Mouse (Mus musculus): ENCODE measurements around the gene Svop. TPM values are rescaled to one million over a fixed set of nuclear protein-coding genes. Genes with fewer than 3 reads are reported as not detected.
A peak's percentile ranks its signal among the peaks of the same experiment; 100 is the strongest.

Svop gene
- total and polyA plus RNA-seq, 3 experiments: not detected

DNA sequence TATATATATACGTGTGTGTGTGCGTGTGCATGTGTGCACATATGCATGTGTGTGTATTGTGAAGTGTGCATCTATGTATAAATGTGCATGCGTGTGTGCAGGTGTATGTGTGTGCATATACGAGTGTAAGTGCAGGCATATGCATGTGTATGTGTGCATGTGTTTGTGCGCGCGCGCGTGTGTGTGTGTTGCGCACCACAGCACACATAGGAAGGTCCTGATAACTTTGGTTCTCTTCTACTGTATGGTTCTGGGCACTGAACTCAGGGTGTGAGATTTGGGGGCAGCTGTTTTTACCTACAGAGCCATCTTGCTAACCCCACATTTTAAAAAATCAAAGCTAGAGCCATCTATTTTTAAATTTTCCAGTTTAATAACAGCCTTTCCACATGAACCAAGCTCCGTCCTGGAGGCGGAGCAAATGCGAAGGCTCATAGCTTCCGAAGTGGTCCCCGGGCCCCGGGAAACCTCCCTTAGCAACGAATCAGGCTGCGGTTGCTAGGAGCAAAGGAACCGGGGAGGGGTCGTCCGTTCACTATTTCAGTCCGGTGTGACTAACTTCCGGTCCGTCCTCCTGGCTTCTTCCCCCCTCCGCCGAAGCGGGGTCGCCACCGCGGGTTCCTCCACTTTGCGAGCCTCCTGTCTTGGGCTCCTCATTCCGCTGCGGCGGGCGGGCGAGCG lies 8.5 kb upstream of the Svop start (continued):
- TF ChIP-seq ELF1 (IDR thresholded peaks at IDR 0.05; ENCODE audit: low read depth, low read length) (peak; percentile 72), JUND (IDR thresholded peaks at IDR 0.05; ENCODE audit: low read depth, low read length) (no peak), MEF2A (IDR thresholded peaks at IDR 0.05; ENCODE audit: extremely low read depth, insufficient replicate concordance, low read depth, low read length, poor library complexity, severe bottlenecking) (no peak), TAL1 (IDR thresholded peaks at IDR 0.05; ENCODE audit: low read length) (no peak), EP300 (IDR thresholded peaks at IDR 0.05; ENCODE audit: low read depth in 1 of 2, low read length in 2 of 2) (no peak), E2F4 (IDR thresholded peaks at IDR 0.05; ENCODE audit: borderline replicate concordance, low read depth, low read length) (no peak), TCF12 (IDR thresholded peaks at IDR 0.05; ENCODE audit: low read depth, low read length) (peak; percentile 76), GATA1 (IDR thresholded peaks at IDR 0.05; ENCODE audit: low read depth, low read length) (no peak), USF2 (IDR thresholded peaks at IDR 0.05; ENCODE audit: borderline replicate concordance in 1 of 2, insufficient read depth in 1 of 2, low read depth in 1 of 2, low read length in 2 of 2) (no peak), MAX (IDR thresholded peaks at IDR 0.05; ENCODE audit: low read length) (no peak), KAT2A (conservative IDR thresholded peaks at IDR 0.05; ENCODE audit: low read depth, low read length) (no peak; the same call in 1 of the 2 replicates), SIN3A (IDR thresholded peaks at IDR 0.05; ENCODE audit: low read length) (peak; percentile 96)

GRCm38 (mm10) chr5:114090421-114091013 lies 853 bp downstream of the Svop start:
- DNase-seq (ENCODE audit: low read depth, low spot score): no peak
- no peak overlapping the region for H3K9ac ChIP-seq (ENCODE audit: control insufficient read depth, low read depth, low read length, poor library complexity, severe bottlenecking)
- H3K9me3 ChIP-seq (replicated peaks; ENCODE audit: insufficient read depth, low read length): no peaks in the 10 kb centered on the region
- H3K27ac ChIP-seq (ENCODE audit: control insufficient read depth, low read depth, low read length): no peak overlapping the region
- no peaks in the 10 kb centered on the region for H3K79me2 ChIP-seq (ENCODE audit: control insufficient read depth, insufficient read depth, low read length, poor library complexity)
- no peak overlapping the region for H3K4me3 ChIP-seq (ENCODE audit: control insufficient read depth in 1 of 2, insufficient read depth in 1 of 2, low read depth in 2 of 2, low read length in 2 of 2)
- TF ChIP-seq CHD1 (IDR thresholded peaks at IDR 0.05; ENCODE audit: low read depth, low read length): no peak
- no peak for TF ChIP-seq TAL1 (IDR thresholded peaks at IDR 0.05; ENCODE audit: low read length)
- no peak for TF ChIP-seq SMC3 (IDR thresholded peaks at IDR 0.05; ENCODE audit: low read depth, low read length)
- no peak for TF ChIP-seq NELFE (IDR thresholded peaks at IDR 0.05; ENCODE audit: low read depth, low read length)
- no peak for TF ChIP-seq MYB (IDR thresholded peaks at IDR 0.05; ENCODE audit: low read depth, low read length)
- TF ChIP-seq MEF2A (IDR thresholded peaks at IDR 0.05; ENCODE audit: extremely low read depth, insufficient replicate concordance, low read depth, low read length, poor library complexity, severe bottlenecking): no peak
- no peak for TF ChIP-seq USF2 (IDR thresholded peaks at IDR 0.05; ENCODE audit: borderline replicate concordance in 1 of 2, insufficient read depth in 1 of 2, low read depth in 1 of 2, low read length in 2 of 2)
- TF ChIP-seq ZMIZ1 (IDR thresholded peaks at IDR 0.05; ENCODE audit: low read depth, low read length): no peak
- TF ChIP-seq HCFC1 (IDR thresholded peaks at IDR 0.05; ENCODE audit: low read depth, low read length): no peak
- no peak for TF ChIP-seq RCOR1 (IDR thresholded peaks at IDR 0.05; ENCODE audit: low read depth, low read length)
- no peak for TF ChIP-seq GABPA (IDR thresholded peaks at IDR 0.05; ENCODE audit: low read depth, low read length)
- TF ChIP-seq UBTF (IDR thresholded peaks at IDR 0.05; ENCODE audit: borderline replicate concordance, insufficient read depth, low read depth, low read length): no peak
- no peak for TF ChIP-seq NRF1 (IDR thresholded peaks at IDR 0.05; ENCODE audit: insufficient read depth, low read depth, low read length, poor library complexity, severe bottlenecking)
- no peak for TF ChIP-seq TBP (IDR thresholded peaks at IDR 0.05; ENCODE audit: low read depth, low read length)
- TF ChIP-seq CTCF (IDR thresholded peaks at IDR 0.05 in 2 of 3, conservative IDR thresholded peaks at IDR 0.05 in 1 of 3; ENCODE audit: control insufficient read depth in 1 of 3, insufficient read depth in 1 of 3, low read depth in 2 of 3, low read length in 3 of 3, poor library complexity in 1 of 3, severe bottlenecking in 1 of 3): no peak
- peaks cover 9 to 12% of the 10 kb centered on the region in 2 experiments for H3K27me3 ChIP-seq (ENCODE audit: control insufficient read depth in 1 of 2, insufficient read depth in 2 of 2, low read length in 2 of 2)
- no peaks in the 10 kb centered on the region for H3K4me1 ChIP-seq (ENCODE audit: control insufficient read depth in 1 of 2, insufficient read depth in 2 of 2, low read length in 2 of 2)
- H3K36me3 ChIP-seq (ENCODE audit: control insufficient read depth in 1 of 2, insufficient read depth in 2 of 2, low read length in 2 of 2): no peaks in the 10 kb centered on the region
